Mouse (Mus musculus): Measurements from ENCODE around the gene Pcare. TPM values are rescaled to one million over a fixed set of nuclear protein-coding genes. Genes with fewer than 3 reads are reported as not detected.

Gene Pcare
- total and polyA plus RNA-seq, 3 experiments = 0.02 to 0.45 (median 0.26) TPM

GRCm38 (mm10) chr17:71721019-71721418 lies 31.7 kb downstream of the Pcare start:
- intact Hi-C loops (cut with DNase I) = loop anchor here (1.0 kb wide), 1 partner anchor 25 kb away; no protein-coding TSS in a partner anchor
- DNase-seq = peak in 1 of 2 experiments; percentile 65
- no peaks in the 10 kb centered on the region; the same call in 1 of the 2 replicates for H3K36me3 ChIP-seq (ENCODE audit: control insufficient read depth, insufficient read depth, low read length)
- no peaks in the 10 kb centered on the region for H3K27me3 ChIP-seq (ENCODE audit: control insufficient read depth, insufficient read depth, low read length)
- TF ChIP-seq EP300 (IDR thresholded peaks at IDR 0.05; ENCODE audit: insufficient read depth, low read depth, low read length) (peak; percentile 79), CTCF (IDR thresholded peaks at IDR 0.05) (peak; percentile 26; the same call in 1 of the 2 replicates), POLR2A (IDR thresholded peaks at IDR 0.05; ENCODE audit: insufficient read depth, low read depth, low read length) (no peak)
- peaks cover 7% of the 10 kb centered on the region; the same call in 1 of the 2 replicates for H3K4me1 ChIP-seq (ENCODE audit: control insufficient read depth, insufficient read depth, low read length)
- WGBS = 34% methylated on average over 3 of the region's 3 CpGs
- H3K27ac ChIP-seq = peak overlapping the region; percentile 89
- no peak overlapping the region for H3K4me3 ChIP-seq
- H3K79me2 ChIP-seq (replicated peaks; ENCODE audit: control insufficient read depth, insufficient read depth, low read length) = no peaks in the 10 kb centered on the region
- no peak overlapping the region for H3K9ac ChIP-seq (ENCODE audit: low read depth, low read length)

GRCm38 (mm10) chr17:71720434-71720833 lies 32.3 kb downstream of the Pcare start:
- no peaks in the 10 kb centered on the region for H3K27me3 ChIP-seq (ENCODE audit: control insufficient read depth, insufficient read depth, low read length)
- no peak overlapping the region for H3K4me3 ChIP-seq
- H3K27ac ChIP-seq = peak overlapping the region; percentile 89
- intact Hi-C loops (cut with DNase I) = no loop called here
- TF ChIP-seq CTCF (IDR thresholded peaks at IDR 0.05) = no peak
- no peak for TF ChIP-seq EP300 (IDR thresholded peaks at IDR 0.05; ENCODE audit: insufficient read depth, low read depth, low read length)
- no peak for TF ChIP-seq POLR2A (IDR thresholded peaks at IDR 0.05; ENCODE audit: insufficient read depth, low read depth, low read length)
- no peaks in the 10 kb centered on the region for H3K79me2 ChIP-seq (replicated peaks; ENCODE audit: control insufficient read depth, insufficient read depth, low read length)
- H3K4me1 ChIP-seq (ENCODE audit: control insufficient read depth, insufficient read depth, low read length) = peaks cover 7% of the 10 kb centered on the region; the same call in 1 of the 2 replicates
- no peak overlapping the region for H3K9ac ChIP-seq (ENCODE audit: low read depth, low read length)
- no peaks in the 10 kb centered on the region; the same call in 1 of the 2 replicates for H3K36me3 ChIP-seq (ENCODE audit: control insufficient read depth, insufficient read depth, low read length)
- no peak for DNase-seq

- no peak overlapping the region for H3K27ac ChIP-seq
- WGBS = 81% methylated on average over 8 of the region's 8 CpGs
Measured at GRCm38 (mm10) chr17:71717881-71718625, 34.6 kb downstream of the Pcare start.

GRCm38 (mm10) chr17:71715034-71715433 lies 37.7 kb downstream of the Pcare start:
- DNase-seq = no peak
- WGBS = 62% methylated on average over 3 of the region's 3 CpGs
- intact Hi-C loops (cut with DNase I) = no loop called here

More at GRCm38 (mm10) chr17:71717881-71718625, 34.6 kb downstream of the Pcare start:
- intact Hi-C loops (cut with DNase I) = no loop called here
- TF ChIP-seq EP300 (IDR thresholded peaks at IDR 0.05; ENCODE audit: insufficient read depth, low read depth, low read length) = no peak
- no peak for TF ChIP-seq POLR2A (IDR thresholded peaks at IDR 0.05; ENCODE audit: insufficient read depth, low read depth, low read length)
- no peak for TF ChIP-seq CTCF (IDR thresholded peaks at IDR 0.05)
- Histone ChIP-seq H3K4me1 (ENCODE audit: control insufficient read depth, insufficient read depth, low read length) (peaks cover 7% of the 10 kb centered on the region; the same call in 1 of the 2 replicates), H3K79me2 (replicated peaks; ENCODE audit: control insufficient read depth, insufficient read depth, low read length) (no peaks in the 10 kb centered on the region), H3K4me3 (no peak overlapping the region), H3K9ac (ENCODE audit: low read depth, low read length) (no peak overlapping the region), H3K36me3 (ENCODE audit: control insufficient read depth, insufficient read depth, low read length) (no peaks in the 10 kb centered on the region; the same call in 1 of the 2 replicates), H3K27me3 (ENCODE audit: control insufficient read depth, insufficient read depth, low read length) (no peaks in the 10 kb centered on the region)
- no peak for DNase-seq

GRCm38 (mm10) chr17:71712279-71712678 lies 40.4 kb downstream of the Pcare start:
- Histone ChIP-seq H3K27ac (no peak overlapping the region), H3K27me3 (ENCODE audit: control insufficient read depth, insufficient read depth, low read length) (no peaks in the 10 kb centered on the region), H3K79me2 (replicated peaks; ENCODE audit: control insufficient read depth, insufficient read depth, low read length) (no peaks in the 10 kb centered on the region), H3K9ac (ENCODE audit: low read depth, low read length) (no peak overlapping the region), H3K36me3 (ENCODE audit: control insufficient read depth, insufficient read depth, low read length) (no peaks in the 10 kb centered on the region), H3K4me3 (no peak overlapping the region), H3K4me1 (ENCODE audit: control insufficient read depth, insufficient read depth, low read length) (no peaks in the 10 kb centered on the region)
- TF ChIP-seq POLR2A (IDR thresholded peaks at IDR 0.05; ENCODE audit: insufficient read depth, low read depth, low read length) (no peak), EP300 (IDR thresholded peaks at IDR 0.05; ENCODE audit: insufficient read depth, low read depth, low read length) (no peak), CTCF (IDR thresholded peaks at IDR 0.05) (no peak)
- peak in 1 of 2 experiments; percentile 45 for DNase-seq
- WGBS = 59% methylated on average over 6 of the region's 6 CpGs
- intact Hi-C loops (cut with DNase I) = no loop called here

More at GRCm38 (mm10) chr17:71715034-71715433, 37.7 kb downstream of the Pcare start:
- no peak for TF ChIP-seq EP300 (IDR thresholded peaks at IDR 0.05; ENCODE audit: insufficient read depth, low read depth, low read length)
- no peak for TF ChIP-seq POLR2A (IDR thresholded peaks at IDR 0.05; ENCODE audit: insufficient read depth, low read depth, low read length)
- TF ChIP-seq CTCF (IDR thresholded peaks at IDR 0.05) = no peak
- H3K79me2 ChIP-seq (replicated peaks; ENCODE audit: control insufficient read depth, insufficient read depth, low read length) = no peaks in the 10 kb centered on the region
- peaks cover 1% of the 10 kb centered on the region; the same call in 1 of the 2 replicates for H3K4me1 ChIP-seq (ENCODE audit: control insufficient read depth, insufficient read depth, low read length)
- no peaks in the 10 kb centered on the region for H3K36me3 ChIP-seq (ENCODE audit: control insufficient read depth, insufficient read depth, low read length)
- no peaks in the 10 kb centered on the region for H3K27me3 ChIP-seq (ENCODE audit: control insufficient read depth, insufficient read depth, low read length)
- H3K4me3 ChIP-seq = no peak overlapping the region
- H3K27ac ChIP-seq = no peak overlapping the region
- no peak overlapping the region for H3K9ac ChIP-seq (ENCODE audit: low read depth, low read length)

- 78% methylated on average over 4 of the region's 4 CpGs for WGBS
- no peak for DNase-seq
- Histone ChIP-seq H3K4me1 (ENCODE audit: control insufficient read depth, insufficient read depth, low read length) (peaks cover 4% of the 10 kb centered on the region; the same call in 1 of the 2 replicates), H3K4me3 (no peak overlapping the region), H3K27ac (no peak overlapping the region), H3K79me2 (replicated peaks; ENCODE audit: control insufficient read depth, insufficient read depth, low read length) (no peaks in the 10 kb centered on the region), H3K27me3 (ENCODE audit: control insufficient read depth, insufficient read depth, low read length) (no peaks in the 10 kb centered on the region), H3K9ac (ENCODE audit: low read depth, low read length) (no peak overlapping the region), H3K36me3 (ENCODE audit: control insufficient read depth, insufficient read depth, low read length) (no peaks in the 10 kb centered on the region)
- intact Hi-C loops (cut with DNase I) = no loop called here
- no peak for TF ChIP-seq POLR2A (IDR thresholded peaks at IDR 0.05; ENCODE audit: insufficient read depth, low read depth, low read length)
Measured at GRCm38 (mm10) chr17:71707715-71708114, 45.0 kb downstream of the Pcare start.

All from heart, adult 2 months (tissue).